Mouse (Mus musculus) myocyte (in vitro differentiated cells): ENCODE measurements at regions not wholly inside any gene's neighbourhood (a gene's known extent, or its start where the extent isn't known, plus 50 kb on each side); places are given as distances from the start of the nearest gene placed in this dataset.

Experiments
- H3K27me3 ChIP-seq: one replicate; pipeline ENCODE4 v1.6.1; 2011; ENCODE audit not compliant: control insufficient read depth, insufficient read depth, insufficient read length
- H3K36me3 ChIP-seq: one replicate; pipeline ENCODE4 v1.6.1; 2011; ENCODE audit not compliant: control insufficient read depth, insufficient read depth
- H3K4me2 ChIP-seq: one replicate; pipeline ENCODE4 v1.6.1; 2011; ENCODE audit warnings: low read depth, control low read depth
- H3K4me3 ChIP-seq: one replicate; pipeline ENCODE4 v1.5.1; 2011; ENCODE audit warnings: mild to moderate bottlenecking, control low read depth, moderate library complexity
- H3K79me2 ChIP-seq: one replicate; pipeline ENCODE4 v1.6.1; 2011; ENCODE audit not compliant: control insufficient read depth, insufficient read depth
- H3ac ChIP-seq: one replicate; pipeline ENCODE4 v1.6.1; 2011; ENCODE audit not compliant: control insufficient read depth, insufficient read length
- CEBPB ChIP-seq: IDR thresholded peaks from 2 replicates; pipeline ENCODE4 v1.6.1; 2011; ENCODE audit warnings: mild to moderate bottlenecking, moderate library complexity; ENCODE audit not compliant: poor library complexity, insufficient read depth, severe bottlenecking
- E2F4 ChIP-seq: IDR thresholded peaks from one replicate; pipeline ENCODE4 v1.6.1; 2011; ENCODE audit warnings: mild to moderate bottlenecking, control low read depth, moderate library complexity; ENCODE audit not compliant: insufficient read depth
- MAX ChIP-seq: IDR thresholded peaks from one replicate; pipeline ENCODE4 v1.6.1; 2011; ENCODE audit warnings: low read depth, mild to moderate bottlenecking, control low read depth
- MYOD1 ChIP-seq, 3 experiments: IDR thresholded peaks; one replicate each; pipeline ENCODE4 v1.6.1; 2011; ENCODE audit warnings: control low read depth in 2 of 3, low read depth in 2 of 3, mild to moderate bottlenecking in 2 of 3, moderate library complexity in 1 of 3; ENCODE audit not compliant: insufficient read length in 2 of 3, control insufficient read depth in 1 of 3
- MYOG ChIP-seq, 3 experiments: IDR thresholded peaks; one replicate each; pipeline ENCODE4 v1.6.1; 2011; ENCODE audit warnings: control low read depth in 2 of 3, low read depth in 2 of 3, mild to moderate bottlenecking in 2 of 3; ENCODE audit not compliant: insufficient read length in 2 of 3, control insufficient read depth in 1 of 3, insufficient read depth in 1 of 3
- POLR2A ChIP-seq: IDR thresholded peaks from one replicate; pipeline ENCODE4 v1.6.1; 2011; ENCODE audit warnings: low read depth, mild to moderate bottlenecking, control low read depth, moderate library complexity; ENCODE audit not compliant: insufficient read length
- POLR2AphosphoS2 ChIP-seq: IDR thresholded peaks from one replicate; pipeline ENCODE4 v1.6.1; 2011; ENCODE audit warnings: low read depth, control low read depth; ENCODE audit not compliant: insufficient read length
- REST ChIP-seq: IDR thresholded peaks from one replicate; pipeline ENCODE4 v1.6.1; 2011; ENCODE audit warnings: mild to moderate bottlenecking, control low read depth, moderate library complexity; ENCODE audit not compliant: insufficient read depth, insufficient read length
- SRF ChIP-seq: IDR thresholded peaks from one replicate; pipeline ENCODE4 v1.6.1; 2011; ENCODE audit warnings: low read depth; ENCODE audit not compliant: control insufficient read depth, insufficient read length
- TCF12 ChIP-seq: IDR thresholded peaks from one replicate; pipeline ENCODE4 v1.6.1; 2011; ENCODE audit warnings: mild to moderate bottlenecking, control low read depth; ENCODE audit not compliant: poor library complexity, insufficient read depth, severe bottlenecking
- TCF3 ChIP-seq: IDR thresholded peaks from one replicate; pipeline ENCODE4 v1.6.1; 2011; ENCODE audit warnings: low read depth, control low read depth; ENCODE audit not compliant: insufficient read length
- USF1 ChIP-seq: IDR thresholded peaks from one replicate; pipeline ENCODE4 v1.6.1; 2011; ENCODE audit warnings: low read depth, mild to moderate bottlenecking, control low read depth, moderate library complexity

- H3K27me3 ChIP-seq, result no peaks in the 10 kb centered on the region
- H3K36me3 ChIP-seq, result no peaks in the 10 kb centered on the region
- H3K4me3 ChIP-seq, result no peak overlapping the region
- TF ChIP-seq MYOG (IDR thresholded peaks at IDR 0.05; ENCODE audit: control insufficient read depth in 1 of 3, insufficient read depth in 1 of 3, insufficient read length in 2 of 3, low read depth in 2 of 3), result no peak
- no peak for TF ChIP-seq MAX
- TF ChIP-seq TCF3, result no peak
- no peak for TF ChIP-seq POLR2AphosphoS2
- TF ChIP-seq POLR2A, result no peak
- no peak for TF ChIP-seq USF1
- TF ChIP-seq TCF12, result no peak
- no peak for TF ChIP-seq SRF
- TF ChIP-seq CEBPB, result no peak
- TF ChIP-seq MYOD1 (IDR thresholded peaks at IDR 0.05; ENCODE audit: control insufficient read depth in 1 of 3, insufficient read length in 2 of 3, low read depth in 2 of 3), result no peak
- no peak for TF ChIP-seq E2F4
- TF ChIP-seq REST, result no peak
- H3K79me2 ChIP-seq, result no peaks in the 10 kb centered on the region
- no peak overlapping the region for H3ac ChIP-seq
- H3K4me2 ChIP-seq, result no peak overlapping the region
Measured at GRCm38 (mm10) chr7:83312172-83312571, 272.6 kb upstream of the Tmc3 start.

GRCm38 (mm10) chr7:83329809-83330412 lies 254.8 kb upstream of the Tmc3 start:
- Histone ChIP-seq H3K36me3 (no peaks in the 10 kb centered on the region), H3K4me3 (no peak overlapping the region), H3K27me3 (no peaks in the 10 kb centered on the region), H3K79me2 (no peaks in the 10 kb centered on the region), H3ac (no peak overlapping the region), H3K4me2 (no peak overlapping the region)
- no peak for TF ChIP-seq CEBPB
- no peak for TF ChIP-seq MYOD1 (IDR thresholded peaks at IDR 0.05; ENCODE audit: control insufficient read depth in 1 of 3, insufficient read length in 2 of 3, low read depth in 2 of 3)
- TF ChIP-seq USF1, result no peak
- TF ChIP-seq MAX, result no peak
- no peak for TF ChIP-seq POLR2A
- TF ChIP-seq POLR2AphosphoS2, result no peak
- TF ChIP-seq E2F4, result no peak
- no peak for TF ChIP-seq TCF3
- TF ChIP-seq TCF12, result no peak
- no peak for TF ChIP-seq REST
- no peak for TF ChIP-seq MYOG (IDR thresholded peaks at IDR 0.05; ENCODE audit: control insufficient read depth in 1 of 3, insufficient read depth in 1 of 3, insufficient read length in 2 of 3, low read depth in 2 of 3)
- no peak for TF ChIP-seq SRF

GRCm38 (mm10) chr7:83347103-83347754 lies 237.5 kb upstream of the Tmc3 start:
- no peak for TF ChIP-seq MYOG (IDR thresholded peaks at IDR 0.05; ENCODE audit: control insufficient read depth in 1 of 3, insufficient read depth in 1 of 3, insufficient read length in 2 of 3, low read depth in 2 of 3)
- Histone ChIP-seq H3K4me3 (no peak overlapping the region), H3ac (no peak overlapping the region), H3K27me3 (peaks cover 5% of the 10 kb centered on the region), H3K79me2 (no peaks in the 10 kb centered on the region), H3K36me3 (no peaks in the 10 kb centered on the region), H3K4me2 (no peak overlapping the region)

- H3K27me3 ChIP-seq, result no peaks in the 10 kb centered on the region
- H3K36me3 ChIP-seq, result no peaks in the 10 kb centered on the region
- H3K4me3 ChIP-seq, result no peak overlapping the region
- no peak overlapping the region for H3ac ChIP-seq
- no peaks in the 10 kb centered on the region for H3K79me2 ChIP-seq
- H3K4me2 ChIP-seq, result no peak overlapping the region
- TF ChIP-seq MYOD1 (IDR thresholded peaks at IDR 0.05; ENCODE audit: control insufficient read depth in 1 of 3, insufficient read length in 2 of 3, low read depth in 2 of 3) (no peak), E2F4 (no peak), TCF3 (no peak), POLR2AphosphoS2 (no peak), TCF12 (no peak), MYOG (IDR thresholded peaks at IDR 0.05; ENCODE audit: control insufficient read depth in 1 of 3, insufficient read depth in 1 of 3, insufficient read length in 2 of 3, low read depth in 2 of 3) (no peak), POLR2A (no peak), USF1 (no peak), MAX (no peak)
Measured at GRCm38 (mm10) chr7:83369191-83369590, 215.5 kb upstream of the Tmc3 start.

- Histone ChIP-seq H3K36me3 (no peaks in the 10 kb centered on the region), H3K4me3 (no peak overlapping the region), H3K27me3 (no peaks in the 10 kb centered on the region), H3ac (no peak overlapping the region), H3K4me2 (no peak overlapping the region), H3K79me2 (no peaks in the 10 kb centered on the region)
- TF ChIP-seq USF1, result no peak
- no peak for TF ChIP-seq SRF
- TF ChIP-seq CEBPB, result no peak
- TF ChIP-seq POLR2AphosphoS2, result no peak
- no peak for TF ChIP-seq REST
- no peak for TF ChIP-seq POLR2A
- no peak for TF ChIP-seq TCF3
Measured at GRCm38 (mm10) chr7:83369605-83370004, 215.1 kb upstream of the Tmc3 start.
